Mouse (Mus musculus) limb, embryonic 14.5 days (tissue): ENCODE results near the gene Ctbs. TPM values are rescaled to one million over a fixed set of nuclear protein-coding genes. Genes with fewer than 3 reads are reported as not detected.

Experiments used
- ATAC-seq: fragments of 200-750 bp; cut with Nextera tagmentation; 2 replicates; pipeline ENCODE4 v1.8.0; 2017; ENCODE audit warnings: low read depth, moderate number of reproducible peaks, moderate TSS enrichment; ENCODE audit not compliant: low FRiP score
- DNase-seq: peaks from one replicate; pipeline ENCODE4 v3.0.0-alpha.2; 2015; ENCODE audit warnings: low spot score
- H3K27ac ChIP-seq: fragments of 300-500 bp; sonication (generic); replicated peaks from 2 replicates; pipeline ENCODE4 v1.5.1; 2014; ENCODE audit warnings: low read depth, mild to moderate bottlenecking, low read length, moderate library complexity, mixed read lengths
- H3K27me3 ChIP-seq: fragments of 300-500 bp; sonication (generic); 2 replicates; pipeline ENCODE4 v1.6.1; 2014; ENCODE audit warnings: low read length, mixed read lengths; ENCODE audit not compliant: control insufficient read depth, insufficient read depth
- H3K36me3 ChIP-seq: fragments of 300-500 bp; sonication (generic); 2 replicates; pipeline ENCODE4 v1.6.1; 2014; ENCODE audit warnings: mild to moderate bottlenecking, low read length, moderate library complexity, mixed read lengths; ENCODE audit not compliant: control insufficient read depth, insufficient read depth
- H3K4me1 ChIP-seq: fragments of 300-500 bp; sonication (generic); 2 replicates; pipeline ENCODE4 v1.6.1; 2014; ENCODE audit warnings: antibody characterized with exemption, low read length, mixed read lengths; ENCODE audit not compliant: control insufficient read depth, insufficient read depth
- H3K4me2 ChIP-seq: fragments of 300-500 bp; sonication (generic); replicated peaks from 2 replicates; pipeline ENCODE4 v1.6.1; 2014; ENCODE audit warnings: low read depth, mild to moderate bottlenecking, low read length, moderate library complexity; ENCODE audit not compliant: severe bottlenecking
- H3K4me3 ChIP-seq: fragments of 300-500 bp; sonication (generic); replicated peaks from 2 replicates; pipeline ENCODE4 v1.5.1; 2014; ENCODE audit warnings: low read length
- H3K9ac ChIP-seq: fragments of 300-500 bp; sonication (generic); 2 replicates; pipeline ENCODE4 v1.6.1; 2014; ENCODE audit warnings: mild to moderate bottlenecking, low read depth, low read length, moderate library complexity; ENCODE audit not compliant: severe bottlenecking
- H3K9me3 ChIP-seq: fragments of 300-500 bp; sonication (generic); 2 replicates; pipeline ENCODE4 v1.6.1; 2016; ENCODE audit warnings: low read length; ENCODE audit not compliant: control insufficient read depth
- POLR2A ChIP-seq: fragments of 200-500 bp; IDR thresholded peaks from 2 replicates; pipeline ENCODE4 v1.8.0; 2012; ENCODE audit warnings: inconsistent platforms, mild to moderate bottlenecking, moderate library complexity, borderline replicate concordance; ENCODE audit not compliant: insufficient read depth, insufficient read length; ENCODE audit errors: extremely low read depth
- WGBS: fragments of 180-500 bp; shearing (Covaris S2); extraction: QIAGEN DNeasy Blood & Tissue Kit; methylation state at CpG from one replicate; pipeline ENCODE4 v1.1.7; 2014; 5-methylcytosine and 5-hydroxymethylcytosine counted together
- polyA plus RNA-seq, 2 experiments: library from polyadenylated mRNA; depleted of rRNA in 1 of 2; stranded (reverse) in 1 of 2; unstranded in 1 of 2; fragments of >200 nt; fragmentation: Nextera tagmentation in 1 of 2; extraction: Ambion mirVana in 1 of 2; gene quantifications; 2 replicates each; pipeline versions ENCODE4 v1.2.1 to v1.2.3; 2012 to 2014

Gene Ctbs
- polyA plus RNA-seq, 2 experiments = 5.4 to 9.3 TPM

GRCm38 (mm10) chr3:146433681-146434350 is 15.8 kb upstream of the Ctbs start:
- Histone ChIP-seq H3K9ac (no peak overlapping the region), H3K36me3 (peaks cover 54% of the 10 kb centered on the region), H3K4me1 (no peaks in the 10 kb centered on the region), H3K27me3 (no peaks in the 10 kb centered on the region), H3K9me3 (no peaks in the 10 kb centered on the region), H3K27ac (no peak overlapping the region), H3K4me2 (no peak overlapping the region), H3K4me3 (no peak overlapping the region)
- ATAC-seq (no peak), DNase-seq (no peak)
- 89% methylated on average over 14 of the region's 14 CpGs for WGBS
- no peak for TF ChIP-seq POLR2A

- no peaks in the 10 kb centered on the region for H3K9me3 ChIP-seq
- no peak overlapping the region for H3K4me3 ChIP-seq
- no peak overlapping the region for H3K27ac ChIP-seq
- WGBS = 94% methylated on average over 8 of the region's 8 CpGs
- no peaks in the 10 kb centered on the region for H3K27me3 ChIP-seq
- ATAC-seq = no peak
- no peak for DNase-seq
- H3K36me3 ChIP-seq = peaks cover 52% of the 10 kb centered on the region
- TF ChIP-seq POLR2A = no peak
- H3K9ac ChIP-seq = no peak overlapping the region
- no peak overlapping the region for H3K4me2 ChIP-seq
- no peaks in the 10 kb centered on the region for H3K4me1 ChIP-seq
Observed at GRCm38 (mm10) chr3:146434686-146435085, 14.9 kb upstream of the Ctbs start.

- H3K4me2 ChIP-seq = no peak overlapping the region
- H3K27ac ChIP-seq = no peak overlapping the region
- DNase-seq (no peak), ATAC-seq (no peak)
- peaks cover 51% of the 10 kb centered on the region for H3K36me3 ChIP-seq
- no peaks in the 10 kb centered on the region for H3K27me3 ChIP-seq
- H3K4me3 ChIP-seq = no peak overlapping the region
- H3K4me1 ChIP-seq = no peaks in the 10 kb centered on the region
- no peaks in the 10 kb centered on the region for H3K9me3 ChIP-seq
- no peak overlapping the region for H3K9ac ChIP-seq
- 92% methylated on average over 11 of the region's 11 CpGs for WGBS
- no peak for TF ChIP-seq POLR2A
Observed at GRCm38 (mm10) chr3:146435533-146435932, 14.1 kb upstream of the Ctbs start.

GRCm38 (mm10) chr3:146436114-146436513 is 13.5 kb upstream of the Ctbs start:
- H3K36me3 ChIP-seq = peaks cover 45% of the 10 kb centered on the region
- WGBS = 95% methylated on average over 8 of the region's 8 CpGs

GRCm38 (mm10) chr3:146440011-146440410 is 9.6 kb upstream of the Ctbs start:
- Histone ChIP-seq H3K4me3 (no peak overlapping the region), H3K9me3 (no peaks in the 10 kb centered on the region), H3K4me2 (no peak overlapping the region), H3K9ac (no peak overlapping the region), H3K4me1 (no peaks in the 10 kb centered on the region), H3K36me3 (peaks cover 25% of the 10 kb centered on the region), H3K27me3 (no peaks in the 10 kb centered on the region), H3K27ac (no peak overlapping the region)
- DNase-seq = no peak
- ATAC-seq = no peak
- no peak for TF ChIP-seq POLR2A
- WGBS = 85% methylated on average over 12 of the region's 12 CpGs

More at GRCm38 (mm10) chr3:146436114-146436513, 13.5 kb upstream of the Ctbs start:
- TF ChIP-seq POLR2A = no peak
- DNase-seq = no peak
- no peak for ATAC-seq
- Histone ChIP-seq H3K4me1 (no peaks in the 10 kb centered on the region), H3K4me3 (no peak overlapping the region), H3K27me3 (no peaks in the 10 kb centered on the region), H3K27ac (no peak overlapping the region), H3K4me2 (no peak overlapping the region), H3K9ac (no peak overlapping the region), H3K9me3 (no peaks in the 10 kb centered on the region)

DNA sequence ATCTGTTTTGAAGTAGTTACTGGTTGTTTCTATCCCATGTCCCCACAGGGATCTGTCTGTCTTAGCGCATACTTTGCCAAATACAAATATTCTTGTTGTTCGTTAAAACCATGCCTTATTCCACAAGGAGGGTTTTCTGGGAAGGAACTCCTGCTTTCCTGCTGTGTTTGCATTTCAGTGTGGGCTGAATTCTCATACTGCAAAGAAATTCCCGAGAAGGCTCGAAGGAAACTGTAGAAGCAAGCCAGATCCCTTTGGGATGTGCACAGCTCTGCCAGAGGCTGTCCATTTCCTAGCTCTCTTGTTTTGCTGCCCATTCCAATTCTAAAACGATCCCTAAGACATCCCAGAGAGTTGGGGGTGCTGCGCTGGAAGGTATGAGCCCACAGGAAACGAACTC is 9.2 kb upstream of the Ctbs start:
- TF ChIP-seq POLR2A = no peak
- Histone ChIP-seq H3K27me3 (no peaks in the 10 kb centered on the region), H3K9ac (no peak overlapping the region), H3K4me3 (no peak overlapping the region), H3K9me3 (no peaks in the 10 kb centered on the region), H3K36me3 (peaks cover 24% of the 10 kb centered on the region), H3K4me1 (no peaks in the 10 kb centered on the region), H3K4me2 (no peak overlapping the region), H3K27ac (no peak overlapping the region)
- no peak for ATAC-seq
- WGBS = 82% methylated on average over 7 of the region's 7 CpGs
- no peak for DNase-seq
